Mouse (Mus musculus): Measurements from ENCODE around the gene Fndc3b. TPM values are rescaled to one million over a fixed set of nuclear protein-coding genes. Genes with fewer than 3 reads are reported as not detected.

The Fndc3b gene
- total RNA-seq (2018; cell fraction: chromatin; rRNA removed): 100 to 1,000 TPM in 3 of 26 experiments, 10 to 100 TPM in 23; 34.6 to 267 (median 55.6) TPM
- 10 to 100 TPM; 24.9 to 76.0 (median 41.2) TPM for total RNA-seq (2018; cell fraction: cytosol; rRNA removed)
- total RNA-seq (2018; cell fraction: nucleus; rRNA removed): 100 to 1,000 TPM in 3 of 26 experiments, 10 to 100 TPM in 23; 39.7 to 251 (median 61.5) TPM
- 16.7 to 39.2 TPM (median 24.7 TPM) in 3 replicates for polyA plus RNA-seq (2018)

GRCm38 (mm10) chr3:27710648-27711428 lies at the start of gene Fndc3b:
Gene Fndc3b (minus strand): TSS chr3:27711307.
- no peak within 1 kb of the TSS for H3K27ac ChIP-seq
- under 1% methylated on average over 79 of the region's 90 CpGs for WGBS (ENCODE audit: missing documents)
- H3K4me3 ChIP-seq (ENCODE audit: inconsistent target): peak within 1 kb of the TSS; percentile 23

GRCm38 (mm10) chr3:27760278-27760677 lies 49.2 kb upstream of the Fndc3b start:
- no peak overlapping the region for H3K4me3 ChIP-seq (ENCODE audit: inconsistent target)
- 91% methylated on average over 2 of the region's 2 CpGs for WGBS (ENCODE audit: missing documents)
- no peaks in the 10 kb centered on the region for H3K79me2 ChIP-seq (ENCODE audit: inconsistent target)
- H3K27ac ChIP-seq: no peak overlapping the region
- no peaks in the 10 kb centered on the region for H3K36me3 ChIP-seq (ENCODE audit: inconsistent target)

More at GRCm38 (mm10) chr3:27710648-27711428, at the start of gene Fndc3b:
- Histone ChIP-seq H3K79me2 (ENCODE audit: inconsistent target) (peaks cover 39% of the 10 kb centered on the region), H3K36me3 (ENCODE audit: inconsistent target) (no peaks in the 10 kb centered on the region)

DNA sequence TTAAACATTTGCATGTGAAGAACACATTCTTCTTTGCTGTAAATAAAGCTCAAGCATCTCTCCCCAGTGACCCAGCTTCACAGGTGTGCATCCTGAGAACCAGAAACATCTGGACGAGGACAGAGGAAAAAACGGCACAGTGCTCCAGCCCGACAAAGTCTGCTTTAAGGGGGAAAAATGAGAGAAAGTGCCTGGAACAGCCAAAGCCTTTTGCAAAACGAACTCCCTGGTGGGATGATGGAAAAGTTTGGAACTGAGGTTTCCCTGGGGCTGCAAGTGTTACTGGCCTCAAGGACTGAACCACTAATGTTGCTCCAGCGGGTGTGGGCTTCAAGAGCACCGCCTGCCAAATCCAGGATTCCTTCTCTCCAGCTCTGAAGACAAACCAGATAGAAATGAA lies 47.9 kb upstream of the Fndc3b start:
- H3K27ac ChIP-seq: no peak overlapping the region
- H3K4me3 ChIP-seq (ENCODE audit: inconsistent target): no peak overlapping the region
- WGBS (ENCODE audit: missing documents): 88% methylated on average over 6 of the region's 6 CpGs
- no peaks in the 10 kb centered on the region for H3K79me2 ChIP-seq (ENCODE audit: inconsistent target)
- H3K36me3 ChIP-seq (ENCODE audit: inconsistent target): no peaks in the 10 kb centered on the region

- 66% methylated on average over 5 of the region's 5 CpGs for WGBS (ENCODE audit: missing documents)
- Histone ChIP-seq H3K4me3 (ENCODE audit: inconsistent target) (no peak overlapping the region), H3K36me3 (ENCODE audit: inconsistent target) (no peaks in the 10 kb centered on the region), H3K27ac (no peak overlapping the region), H3K79me2 (ENCODE audit: inconsistent target) (no peaks in the 10 kb centered on the region)
Observed at GRCm38 (mm10) chr3:27751657-27752056, 40.5 kb upstream of the Fndc3b start.

DNA sequence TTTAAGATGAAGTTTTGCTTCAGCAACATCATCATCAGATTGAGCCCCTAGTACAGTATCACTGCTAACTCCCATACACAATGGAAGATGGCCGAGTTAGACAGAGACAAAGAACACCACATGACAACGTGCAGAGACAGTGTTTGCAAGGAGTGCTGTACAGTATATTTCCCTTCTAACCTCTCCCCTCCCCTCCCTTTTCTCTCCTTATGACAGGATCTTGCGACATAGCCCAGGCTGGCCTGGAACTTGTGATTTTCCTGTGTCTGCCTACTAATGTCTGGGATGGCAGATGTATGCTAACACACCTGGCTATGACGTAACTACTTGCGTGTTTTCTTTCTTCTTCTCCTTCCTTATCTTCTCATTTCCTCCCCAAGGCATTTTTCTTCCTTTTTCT lies 40.0 kb upstream of the Fndc3b start:
- WGBS (ENCODE audit: missing documents): 35% methylated on average over 5 of the region's 5 CpGs
- Histone ChIP-seq H3K79me2 (ENCODE audit: inconsistent target) (no peaks in the 10 kb centered on the region), H3K36me3 (ENCODE audit: inconsistent target) (no peaks in the 10 kb centered on the region), H3K4me3 (ENCODE audit: inconsistent target) (no peak overlapping the region), H3K27ac (no peak overlapping the region)

DNA sequence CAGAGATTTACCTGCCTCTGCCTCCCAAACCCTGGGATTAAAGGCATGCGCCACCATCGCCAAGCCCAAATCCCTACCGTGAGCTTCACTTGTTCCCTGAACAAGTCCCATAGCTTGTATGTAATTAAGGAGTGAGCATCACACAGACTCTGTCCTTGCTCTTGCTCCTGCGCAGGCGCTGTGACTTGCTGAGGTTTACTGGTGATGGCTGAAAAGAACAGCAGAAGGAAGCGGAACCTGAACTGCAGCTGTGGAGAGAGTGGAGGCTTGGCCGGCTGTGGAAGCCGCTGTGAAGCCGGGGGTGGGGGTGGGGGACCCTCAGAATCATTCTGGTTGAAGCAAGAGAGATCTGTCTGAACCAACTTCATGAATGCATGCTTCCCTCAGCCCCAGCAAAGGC lies 34.5 kb upstream of the Fndc3b start:
- 90% methylated on average over 9 of the region's 9 CpGs for WGBS (ENCODE audit: missing documents)
- H3K27ac ChIP-seq: no peak overlapping the region
- no peak overlapping the region for H3K4me3 ChIP-seq (ENCODE audit: inconsistent target)

GRCm38 (mm10) chr3:27744754-27745153 lies 33.6 kb upstream of the Fndc3b start:
- WGBS (ENCODE audit: missing documents): 91% methylated on average over 7 of the region's 7 CpGs
- Histone ChIP-seq H3K27ac (no peak overlapping the region), H3K4me3 (ENCODE audit: inconsistent target) (no peak overlapping the region), H3K36me3 (ENCODE audit: inconsistent target) (no peaks in the 10 kb centered on the region), H3K79me2 (ENCODE audit: inconsistent target) (no peaks in the 10 kb centered on the region)

More for the DNA sequence above, 34.5 kb upstream of the Fndc3b start:
- Histone ChIP-seq H3K79me2 (ENCODE audit: inconsistent target) (no peaks in the 10 kb centered on the region), H3K36me3 (ENCODE audit: inconsistent target) (no peaks in the 10 kb centered on the region)

GRCm38 (mm10) chr3:27743271-27744145 lies 32.4 kb upstream of the Fndc3b start:
- 67% methylated on average over 9 of the region's 9 CpGs for WGBS (ENCODE audit: missing documents)
- H3K4me3 ChIP-seq (ENCODE audit: inconsistent target): no peak overlapping the region
- peak overlapping the region; percentile 77 for H3K27ac ChIP-seq
- no peaks in the 10 kb centered on the region for H3K36me3 ChIP-seq (ENCODE audit: inconsistent target)
- no peaks in the 10 kb centered on the region for H3K79me2 ChIP-seq (ENCODE audit: inconsistent target)

- WGBS (ENCODE audit: missing documents): 0% methylated on average over 2 of the region's 2 CpGs
- H3K79me2 ChIP-seq (ENCODE audit: inconsistent target): no peaks in the 10 kb centered on the region
- peak overlapping the region; percentile 77 for H3K27ac ChIP-seq
- no peaks in the 10 kb centered on the region for H3K36me3 ChIP-seq (ENCODE audit: inconsistent target)
- H3K4me3 ChIP-seq (ENCODE audit: inconsistent target): no peak overlapping the region
Observed at GRCm38 (mm10) chr3:27742124-27742523, 31.0 kb upstream of the Fndc3b start.

GRCm38 (mm10) chr3:27740136-27740535 lies 29.0 kb upstream of the Fndc3b start:
- 90% methylated on average over 7 of the region's 7 CpGs for WGBS (ENCODE audit: missing documents)
- H3K36me3 ChIP-seq (ENCODE audit: inconsistent target): no peaks in the 10 kb centered on the region
- no peak overlapping the region for H3K27ac ChIP-seq
- no peaks in the 10 kb centered on the region for H3K79me2 ChIP-seq (ENCODE audit: inconsistent target)
- H3K4me3 ChIP-seq (ENCODE audit: inconsistent target): no peak overlapping the region

- Histone ChIP-seq H3K4me3 (ENCODE audit: inconsistent target) (no peak overlapping the region), H3K36me3 (ENCODE audit: inconsistent target) (no peaks in the 10 kb centered on the region), H3K79me2 (ENCODE audit: inconsistent target) (no peaks in the 10 kb centered on the region), H3K27ac (no peak overlapping the region)
- 72% methylated on average over 9 of the region's 9 CpGs for WGBS (ENCODE audit: missing documents)
Observed at GRCm38 (mm10) chr3:27736180-27736579, 25.1 kb upstream of the Fndc3b start.

- H3K79me2 ChIP-seq (ENCODE audit: inconsistent target): no peaks in the 10 kb centered on the region
- no peaks in the 10 kb centered on the region for H3K36me3 ChIP-seq (ENCODE audit: inconsistent target)
- 66% methylated on average over 5 of the region's 5 CpGs for WGBS (ENCODE audit: missing documents)
- no peak overlapping the region for H3K27ac ChIP-seq
- H3K4me3 ChIP-seq (ENCODE audit: inconsistent target): no peak overlapping the region
Observed at GRCm38 (mm10) chr3:27735113-27735512, 24.0 kb upstream of the Fndc3b start.

DNA sequence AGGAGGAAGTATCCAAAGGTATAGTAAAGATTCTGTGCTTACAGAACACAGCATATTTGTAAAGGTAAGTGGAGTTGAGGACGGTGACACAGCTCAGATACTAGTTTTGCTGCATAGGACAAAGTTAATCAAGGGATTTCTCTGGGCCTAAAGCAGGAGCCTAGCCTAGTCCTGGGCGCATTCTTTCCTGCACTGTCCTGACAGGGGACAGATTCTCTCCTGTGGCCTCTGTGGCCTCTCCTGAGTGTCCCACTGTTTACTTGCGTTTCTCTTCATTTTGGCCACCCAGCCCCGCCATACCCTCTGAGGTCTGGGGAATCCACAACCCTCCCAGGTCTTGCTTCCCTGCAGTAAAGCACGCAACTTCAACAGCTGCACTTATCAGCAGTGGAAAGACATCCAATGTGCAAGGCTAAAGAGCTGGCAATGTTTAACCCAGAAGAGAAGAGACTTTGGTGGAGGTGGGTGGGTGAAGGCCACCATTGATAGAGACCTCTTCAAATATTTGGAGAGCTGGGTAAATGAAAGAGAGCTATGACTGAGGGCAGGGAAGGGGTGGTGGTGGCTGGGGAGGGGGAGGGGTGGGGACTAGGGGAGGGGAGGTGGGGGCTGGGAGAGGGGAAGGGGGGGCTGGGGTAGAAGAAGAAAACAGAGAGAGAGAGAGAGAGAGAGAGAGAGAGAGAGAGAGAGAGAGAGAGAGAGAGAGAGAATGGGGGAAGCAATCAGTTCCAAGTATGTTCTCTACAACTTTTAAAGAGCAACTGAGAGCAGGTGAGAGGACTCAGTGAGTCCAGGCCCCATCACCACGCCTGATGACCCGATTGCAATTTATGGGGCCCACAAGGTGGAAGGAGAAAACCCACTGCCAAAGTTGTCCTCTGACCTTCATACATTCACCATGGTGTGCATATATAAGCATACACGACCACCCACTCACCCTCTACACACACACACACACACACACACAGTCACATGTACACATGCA lies 18.0 kb upstream of the Fndc3b start:
- Histone ChIP-seq H3K79me2 (ENCODE audit: inconsistent target) (no peaks in the 10 kb centered on the region), H3K36me3 (ENCODE audit: inconsistent target) (no peaks in the 10 kb centered on the region), H3K4me3 (ENCODE audit: inconsistent target) (no peak overlapping the region), H3K27ac (no peak overlapping the region)
- WGBS (ENCODE audit: missing documents): 99% methylated on average over 8 of the region's 8 CpGs

- H3K36me3 ChIP-seq (ENCODE audit: inconsistent target): no peaks in the 10 kb centered on the region
- H3K27ac ChIP-seq: no peak overlapping the region
- WGBS (ENCODE audit: missing documents): 73% methylated on average over 5 of the region's 7 CpGs
- H3K79me2 ChIP-seq (ENCODE audit: inconsistent target): no peaks in the 10 kb centered on the region
- no peak overlapping the region for H3K4me3 ChIP-seq (ENCODE audit: inconsistent target)
Observed at GRCm38 (mm10) chr3:27728176-27728575, 17.1 kb upstream of the Fndc3b start.
